Mouse (Mus musculus) testis, adult 2 months (tissue): ENCODE data around the gene Rab12. TPM values are rescaled to one million over a fixed set of nuclear protein-coding genes. Genes with fewer than 3 reads are reported as not detected.

Source experiments
- H3K27ac ChIP-seq: fragments of 200-500 bp; 2 replicates; pipeline ENCODE4 v1.5.1; 2012; ENCODE audit warnings: low read depth, low read length; ENCODE audit not compliant: control insufficient read depth, insufficient read depth
- H3K27me3 ChIP-seq: fragments of 200-500 bp; 2 replicates; pipeline ENCODE4 v1.6.1; 2012; ENCODE audit warnings: mild to moderate bottlenecking, low read length, moderate library complexity; ENCODE audit not compliant: control insufficient read depth, insufficient read depth
- H3K36me3 ChIP-seq: fragments of 200-500 bp; 2 replicates; pipeline ENCODE4 v1.6.1; 2012; ENCODE audit warnings: mild to moderate bottlenecking, low read length; ENCODE audit not compliant: control insufficient read depth, insufficient read depth
- H3K4me1 ChIP-seq: fragments of 200-500 bp; 2 replicates; pipeline ENCODE4 v1.6.1; 2012; ENCODE audit warnings: low read length; ENCODE audit not compliant: control insufficient read depth, insufficient read depth
- H3K4me3 ChIP-seq: fragments of 200-500 bp; 2 replicates; pipeline ENCODE4 v1.5.1; 2012; ENCODE audit warnings: low read depth, mild to moderate bottlenecking, low read length, moderate library complexity, mixed read lengths; ENCODE audit not compliant: control insufficient read depth
- CTCF ChIP-seq: fragments of 200-500 bp; IDR thresholded peaks from 2 replicates; pipeline ENCODE4 v1.5.1; 2012; ENCODE audit warnings: low read depth, mild to moderate bottlenecking, inconsistent platforms, low read length, moderate library complexity; ENCODE audit not compliant: control insufficient read depth, insufficient read depth, insufficient replicate concordance
- POLR2A ChIP-seq: fragments of 200-500 bp; IDR thresholded peaks from 2 replicates; pipeline ENCODE4 v1.6.1; 2012; ENCODE audit warnings: low read depth, mild to moderate bottlenecking, inconsistent platforms, low read length, moderate library complexity; ENCODE audit not compliant: control insufficient read depth
- polyA plus RNA-seq: library from polyadenylated mRNA; depleted of rRNA; stranded (reverse); fragments of >200 nt; gene quantifications from 2 replicates; pipeline ENCODE4 v1.2.3, GENCODE M21; 2012; rRNA removed

The Rab12 gene
- polyA plus RNA-seq, 1 experiment, result 11.3 TPM

DNA sequence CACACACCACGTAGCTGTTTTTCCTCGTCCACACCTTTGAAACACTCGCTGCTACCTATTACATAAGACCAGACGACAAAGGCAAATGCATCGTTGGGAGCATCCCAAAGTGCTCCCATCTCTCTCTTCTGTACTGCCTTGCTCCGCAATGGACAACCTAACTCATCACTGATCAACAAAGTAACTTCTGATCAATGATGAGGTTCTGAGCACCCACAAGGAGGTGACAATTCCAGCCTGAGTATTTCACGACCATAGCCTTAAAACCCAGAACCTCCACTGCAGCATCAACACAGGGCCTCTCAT lies 72.6 kb downstream of the Rab12 start:
- Histone ChIP-seq H3K27ac (no peak overlapping the region), H3K27me3 (peaks cover 2% of the 10 kb centered on the region; the same call in 1 of the 2 replicates), H3K36me3 (no peaks in the 10 kb centered on the region), H3K4me3 (no peak overlapping the region), H3K4me1 (peaks cover 20% of the 10 kb centered on the region)
- TF ChIP-seq POLR2A (no peak), CTCF (no peak)

DNA sequence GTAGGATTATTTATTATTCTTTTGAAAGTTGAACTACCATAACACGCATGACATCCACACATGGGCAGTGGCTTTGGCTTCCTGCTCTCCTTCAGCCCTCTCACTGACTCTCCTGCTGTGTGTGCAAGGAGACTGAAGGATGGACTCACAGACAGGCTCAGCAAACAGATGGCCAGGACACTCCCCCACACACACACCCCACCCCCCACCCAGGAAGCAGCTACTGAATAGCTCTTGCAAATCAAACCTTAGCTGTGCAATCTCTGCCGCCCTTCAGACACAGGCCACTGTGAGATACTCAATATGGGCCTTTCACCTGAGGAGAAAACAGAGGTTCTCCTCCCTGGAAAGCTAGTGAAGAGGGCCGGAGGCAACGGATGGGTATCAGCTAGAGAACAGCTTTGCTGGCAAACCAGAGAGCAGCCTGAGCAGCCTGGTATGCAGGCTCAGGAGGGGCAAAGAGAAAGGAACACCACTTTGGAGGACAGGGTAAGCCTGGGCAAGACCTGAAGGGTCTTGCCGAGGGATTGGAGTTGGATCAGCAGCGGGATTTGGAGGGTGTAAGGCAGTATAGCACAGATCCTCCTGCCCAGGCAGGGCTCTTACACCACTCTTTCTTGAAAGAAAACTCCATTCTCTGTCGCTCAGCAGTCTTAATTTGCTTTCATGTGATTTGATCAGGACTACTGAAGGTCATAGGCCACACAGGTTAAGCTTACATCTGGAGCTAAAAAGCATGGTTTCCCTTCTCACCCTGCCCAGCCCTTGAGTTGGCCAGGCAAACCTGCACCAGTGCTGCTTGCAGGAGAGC lies 73.1 kb downstream of the Rab12 start:
- Histone ChIP-seq H3K36me3 (no peaks in the 10 kb centered on the region), H3K27me3 (peaks cover 2% of the 10 kb centered on the region; the same call in 1 of the 2 replicates), H3K4me1 (peaks cover 20% of the 10 kb centered on the region), H3K27ac (no peak overlapping the region), H3K4me3 (no peak overlapping the region)
- no peak for TF ChIP-seq POLR2A
- TF ChIP-seq CTCF, result no peak

Other genes starting within 250 kb of the Rab12 start
- 5.6 and 6.8 TPM in 2 replicates for gene Mtcl1, start 70.0 kb downstream of the Rab12 start, polyA plus RNA-seq
- gene Themis3, start 74.9 kb upstream of the Rab12 start, polyA plus RNA-seq, result not detected in 2 replicates